Mouse (Mus musculus) liver, embryonic 14.5 days (tissue): ENCODE measurements around the gene Rab14.

Source experiments
- CTCF ChIP-seq: IDR thresholded peaks from 2 replicates; pipeline ENCODE4 v1.5.1; 2016; ENCODE audit warnings: antibody characterized with exemption, low read depth, control low read depth
- EP300 ChIP-seq: IDR thresholded peaks from 2 replicates; pipeline ENCODE4 v1.6.1; 2016; ENCODE audit warnings: antibody characterized with exemption, low read depth

DNA sequence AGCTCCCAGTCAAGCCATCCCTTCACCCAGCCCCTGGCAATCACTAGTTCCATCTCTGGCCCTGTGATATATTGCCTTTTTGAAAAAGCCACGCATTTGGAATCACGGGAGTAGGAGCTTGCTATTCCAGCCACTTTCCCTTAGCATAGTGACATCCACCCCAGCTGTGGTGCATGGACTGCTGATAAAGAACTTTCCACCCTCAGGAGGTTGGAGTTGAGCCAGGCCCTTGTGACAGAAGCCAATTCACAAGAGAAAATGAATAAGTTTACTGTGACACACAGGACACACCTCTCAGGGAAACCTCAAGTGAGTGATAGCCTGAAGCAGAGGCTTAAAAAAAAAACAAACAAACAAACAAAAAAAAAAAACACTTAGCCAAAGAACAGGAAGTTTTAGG is 31.0 kb upstream of the Rab14 start:
- TF ChIP-seq EP300 (no peak), CTCF (no peak)
